Mouse (Mus musculus): ENCODE measurements at regions not wholly inside any gene's neighbourhood (a gene's known extent, or its start where the extent isn't known, plus 50 kb on each side); places are given as distances from the start of the nearest gene placed in this dataset.
"Not testable (repeated sequence)": the region's sequence is repeated elsewhere in the genome, so short reads cannot be mapped to it uniquely, and the experiment has no call there.

- ATAC-seq (replicated peaks; ENCODE audit: poor library complexity) = no peak
Measured at GRCm38 (mm10) chr15:37102035-37102555, 94.5 kb upstream of the Zfp706 start.

- ATAC-seq (replicated peaks; ENCODE audit: poor library complexity) = peak; percentile 37; the same call in 1 of the 2 replicates
Measured at GRCm38 (mm10) chr15:37101419-37101818, 93.8 kb upstream of the Zfp706 start.

GRCm38 (mm10) chr15:37100767-37101288, 93.3 kb upstream of the Zfp706 start:
- 0 out of 2 replicates have a peak, but pooled peaks have one; percentile 16 for ATAC-seq (replicated peaks; ENCODE audit: poor library complexity)

GRCm38 (mm10) chr15:37099927-37100766, 92.6 kb upstream of the Zfp706 start:
- peak; percentile 91 for ATAC-seq (replicated peaks; ENCODE audit: poor library complexity)

GRCm38 (mm10) chr15:37099176-37099575, 91.6 kb upstream of the Zfp706 start:
- ATAC-seq (replicated peaks; ENCODE audit: poor library complexity) = no peak

GRCm38 (mm10) chr15:37097426-37097825, 89.9 kb upstream of the Zfp706 start:
- ATAC-seq (replicated peaks; ENCODE audit: poor library complexity) = no peak

GRCm38 (mm10) chr15:37091171-37091570, 83.6 kb upstream of the Zfp706 start:
- not testable (repeated sequence) for ATAC-seq (replicated peaks; ENCODE audit: poor library complexity)

GRCm38 (mm10) chr15:37083726-37084125, 76.2 kb upstream of the Zfp706 start:
- no peak for ATAC-seq (replicated peaks; ENCODE audit: poor library complexity)

- no peak for ATAC-seq (replicated peaks; ENCODE audit: poor library complexity)
Measured at GRCm38 (mm10) chr15:37081836-37082235, 74.3 kb upstream of the Zfp706 start.

- ATAC-seq (replicated peaks; ENCODE audit: poor library complexity) = no peak
Measured at GRCm38 (mm10) chr15:37080931-37081330, 73.4 kb upstream of the Zfp706 start.

- ATAC-seq (replicated peaks; ENCODE audit: poor library complexity) = no peak
Measured at GRCm38 (mm10) chr15:37080395-37080794, 72.8 kb upstream of the Zfp706 start.

- not testable (repeated sequence) for ATAC-seq (replicated peaks; ENCODE audit: poor library complexity)
Measured at GRCm38 (mm10) chr15:37074207-37074606, 66.6 kb upstream of the Zfp706 start.

- ATAC-seq (replicated peaks; ENCODE audit: poor library complexity) = no peak
Measured at GRCm38 (mm10) chr15:37072202-37072862, 64.8 kb upstream of the Zfp706 start.

GRCm38 (mm10) chr15:37070188-37070587, 62.6 kb upstream of the Zfp706 start:
- no peak for ATAC-seq (replicated peaks; ENCODE audit: poor library complexity)

- no peak for ATAC-seq (replicated peaks; ENCODE audit: poor library complexity)
Measured at GRCm38 (mm10) chr15:37067326-37067725, 59.8 kb upstream of the Zfp706 start.

- ATAC-seq (replicated peaks; ENCODE audit: poor library complexity) = no peak
Measured at GRCm38 (mm10) chr15:37065926-37066550, 58.5 kb upstream of the Zfp706 start.

- ATAC-seq (replicated peaks; ENCODE audit: poor library complexity) = no peak
Measured at GRCm38 (mm10) chr15:37065408-37065807, 57.8 kb upstream of the Zfp706 start.

- ATAC-seq (replicated peaks; ENCODE audit: poor library complexity) = no peak
Measured at GRCm38 (mm10) chr15:37063781-37064383, 56.3 kb upstream of the Zfp706 start.

- ATAC-seq (replicated peaks; ENCODE audit: poor library complexity) = no peak
Measured at GRCm38 (mm10) chr15:37062585-37062984, 55.0 kb upstream of the Zfp706 start.

- no peak for ATAC-seq (replicated peaks; ENCODE audit: poor library complexity)
Measured at GRCm38 (mm10) chr15:37061501-37061900, 53.9 kb upstream of the Zfp706 start.

- ATAC-seq (replicated peaks; ENCODE audit: poor library complexity) = no peak
Measured at GRCm38 (mm10) chr15:37060831-37061230, 53.3 kb upstream of the Zfp706 start.
